Mouse (Mus musculus) hindlimb bud, embryonic 11.5 days (tissue): ENCODE measurements around the gene Adarb1.
A peak's percentile ranks its signal among the peaks of the same experiment; 100 is the strongest.

ENCODE experiments used
- DNase-seq: peaks from one replicate; pipeline ENCODE4 v3.0.0-alpha.2; 2012; ENCODE audit warnings: low read depth, low spot score; ENCODE audit errors: extremely low spot score

Adarb1 gene

GRCm38 (mm10) chr10:77387558-77387957 is 30.5 kb downstream of the Adarb1 start:
- DNase-seq, result no peak

DNA sequence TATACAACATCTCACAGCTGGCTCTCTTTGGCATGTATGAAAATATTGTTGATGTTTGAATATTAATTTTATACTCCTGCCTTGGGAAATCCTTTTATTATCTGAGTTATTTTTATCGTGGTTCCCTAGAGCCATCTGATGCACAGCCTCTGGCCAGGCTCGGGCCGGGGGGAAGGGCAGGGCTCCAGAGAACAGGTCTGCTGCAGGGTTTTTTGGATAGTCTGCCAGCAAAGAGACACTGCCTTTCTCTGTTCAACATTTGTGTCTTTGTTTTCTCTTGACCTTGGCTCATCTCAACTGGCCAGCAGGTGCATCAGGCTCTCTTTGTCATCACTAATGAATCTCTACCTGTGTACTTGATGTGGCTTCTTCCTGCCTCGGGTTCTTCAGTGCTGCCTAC is 32.3 kb downstream of the Adarb1 start:
- DNase-seq, result no peak

- no peak for DNase-seq
These were observed 35.0 kb downstream of the Adarb1 start for GRCm38 (mm10) chr10:77383045-77383444.

GRCm38 (mm10) chr10:77381191-77381590 is 36.9 kb downstream of the Adarb1 start:
- DNase-seq, result no peak

DNA sequence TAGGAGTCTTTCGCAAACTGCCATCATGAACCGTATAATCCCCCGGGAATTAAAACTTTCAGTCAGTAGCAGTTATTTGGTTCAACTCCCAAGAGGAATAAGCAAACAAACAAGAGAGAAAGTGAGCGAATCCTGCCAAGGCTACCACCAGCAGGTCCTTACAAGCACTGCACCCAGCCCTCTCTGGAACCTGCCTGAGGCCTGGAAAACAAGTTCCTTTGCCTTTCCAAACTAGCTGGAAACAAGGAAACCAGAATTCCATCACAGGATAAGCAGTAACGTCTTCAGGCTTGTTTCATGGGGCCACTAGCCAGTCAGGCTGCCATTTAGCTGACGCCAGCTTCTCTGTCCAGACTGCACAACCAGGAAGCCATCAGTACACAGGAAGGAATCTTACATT is 37.4 kb downstream of the Adarb1 start:
- no peak for DNase-seq

GRCm38 (mm10) chr10:77379199-77379598 is 38.9 kb downstream of the Adarb1 start:
- no peak for DNase-seq

- DNase-seq, result no peak
These were observed 42.0 kb downstream of the Adarb1 start for GRCm38 (mm10) chr10:77376056-77376455.

- DNase-seq, result no peak
These were observed 43.1 kb downstream of the Adarb1 start for GRCm38 (mm10) chr10:77374948-77375347.

GRCm38 (mm10) chr10:77374407-77374806 is 43.7 kb downstream of the Adarb1 start:
- DNase-seq, result no peak

GRCm38 (mm10) chr10:77370129-77370528 is 47.9 kb downstream of the Adarb1 start:
- no peak for DNase-seq

DNA sequence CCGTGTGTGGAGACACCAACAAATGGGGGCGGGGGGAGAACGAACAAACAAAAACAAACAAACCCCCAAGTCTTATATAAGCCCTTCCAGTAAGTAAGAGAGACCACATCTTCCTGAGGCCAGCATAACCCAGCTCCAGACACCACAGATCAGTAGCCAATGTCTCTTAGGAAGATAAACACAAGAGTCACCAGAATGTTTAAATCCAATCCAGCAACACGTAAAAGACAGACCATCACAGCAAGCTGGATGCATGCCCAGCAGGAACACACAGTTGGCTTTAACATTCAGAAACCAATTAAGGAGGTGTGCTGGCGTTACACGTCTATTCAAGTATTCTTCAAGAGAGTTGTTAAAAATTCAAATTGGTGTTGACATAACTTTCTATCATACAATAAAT is 50.1 kb downstream of the Adarb1 start:
- no peak for DNase-seq

GRCm38 (mm10) chr10:77366959-77367358 is 51.1 kb downstream of the Adarb1 start:
- DNase-seq, result no peak

DNA sequence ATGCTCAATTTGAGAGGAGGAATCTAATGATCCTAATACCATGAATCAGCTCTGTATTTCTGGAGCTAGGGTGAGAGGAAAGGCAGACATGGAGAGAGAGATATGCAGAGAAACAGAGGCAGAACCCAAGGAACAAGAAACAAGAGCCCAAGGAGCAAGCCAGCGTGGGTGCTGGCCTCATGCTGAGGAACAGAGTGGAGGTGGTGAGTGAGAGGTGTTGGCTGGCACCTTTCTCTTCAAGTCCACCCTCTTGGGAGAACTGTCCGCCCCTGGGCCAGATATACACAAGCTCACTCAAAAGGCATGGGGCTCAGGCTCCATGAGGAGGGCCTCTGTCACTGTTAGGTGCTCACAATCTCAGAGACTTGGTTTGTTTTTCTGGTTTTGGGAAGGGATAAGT is 52.9 kb downstream of the Adarb1 start:
- DNase-seq, result no peak

DNA sequence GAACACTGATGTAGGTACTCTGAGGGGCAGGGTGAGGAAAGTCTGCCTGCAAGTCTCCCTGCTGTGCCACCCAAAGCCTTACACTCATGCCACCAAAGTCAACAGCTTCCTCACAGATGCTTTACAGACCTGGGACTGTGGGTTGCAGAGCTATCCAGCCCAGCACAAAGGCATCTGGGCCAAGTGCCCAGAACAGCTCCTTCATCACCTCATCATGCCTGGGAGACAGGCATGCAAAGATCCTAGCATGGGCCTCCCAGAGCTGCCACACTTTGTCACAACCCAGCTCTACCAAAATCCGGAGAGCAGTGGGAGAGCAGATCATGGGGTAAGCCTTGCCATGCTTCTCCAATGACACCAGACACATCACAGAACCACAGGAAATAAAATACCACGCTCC is 57.6 kb downstream of the Adarb1 start:
- no peak for DNase-seq

- no peak for DNase-seq
These were observed 60.1 kb downstream of the Adarb1 start for GRCm38 (mm10) chr10:77357957-77358356.

GRCm38 (mm10) chr10:77353031-77353745 is 64.9 kb downstream of the Adarb1 start:
- DNase-seq, result peak; percentile 39

DNA sequence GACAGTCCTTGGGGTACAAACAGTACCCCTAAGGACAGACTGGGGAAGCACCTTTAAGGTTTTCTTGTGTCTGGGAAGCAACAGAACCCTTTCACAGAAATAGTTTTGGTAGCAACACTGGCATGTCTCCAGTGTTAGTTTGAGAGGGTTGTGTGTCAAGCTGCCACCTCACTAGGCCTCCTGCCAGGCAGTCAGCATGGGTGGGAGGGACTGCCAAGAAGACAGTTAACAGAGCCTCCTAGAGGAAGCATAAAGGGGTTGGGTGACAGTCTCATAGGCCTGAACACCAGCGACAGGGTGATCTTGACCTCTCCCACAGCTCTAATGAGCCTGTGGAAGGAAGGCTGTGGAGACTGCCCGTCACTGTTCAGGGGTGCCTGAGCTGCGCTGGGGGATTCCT is 75.2 kb downstream of the Adarb1 start:
- DNase-seq, result no peak

DNA sequence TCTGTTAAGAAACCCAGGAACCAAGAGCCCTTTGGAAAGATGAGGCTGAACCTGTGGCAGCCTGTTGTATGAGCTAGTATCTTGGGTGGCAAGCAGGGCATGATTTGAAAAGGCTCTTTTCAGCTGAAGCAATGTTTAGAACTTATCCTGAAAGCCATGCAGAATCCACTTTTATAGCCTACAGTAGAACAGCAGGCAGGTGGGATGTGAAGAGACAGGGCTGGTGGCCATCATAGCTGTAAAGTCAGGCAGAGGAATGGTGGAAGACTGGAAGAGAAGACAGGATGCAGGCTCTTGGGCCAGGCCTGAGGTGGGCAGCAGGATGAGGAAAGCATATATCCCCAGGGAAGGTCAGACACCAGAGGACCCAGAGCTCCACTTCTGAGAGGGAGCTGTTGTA is 76.4 kb downstream of the Adarb1 start:
- DNase-seq, result no peak

DNA sequence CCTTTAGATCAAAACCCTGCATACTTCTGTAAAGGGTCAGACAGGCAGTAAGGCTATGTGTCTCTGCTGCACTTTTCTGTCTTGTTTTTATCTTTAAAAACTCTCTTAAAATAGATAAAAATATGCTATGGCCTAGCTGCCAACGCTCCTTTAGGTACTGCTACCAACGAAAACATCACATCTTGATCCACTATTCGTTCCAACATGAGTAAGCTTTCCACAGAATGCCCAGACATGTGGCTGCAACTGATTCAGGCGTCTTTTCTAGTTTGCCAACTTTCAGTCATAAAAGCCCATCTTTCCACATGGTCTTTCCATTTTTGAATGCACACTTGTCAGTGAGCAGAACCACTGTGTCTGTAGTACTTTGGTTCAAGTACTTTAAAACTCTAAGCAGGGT is 77.0 kb downstream of the Adarb1 start:
- DNase-seq, result no peak

DNA sequence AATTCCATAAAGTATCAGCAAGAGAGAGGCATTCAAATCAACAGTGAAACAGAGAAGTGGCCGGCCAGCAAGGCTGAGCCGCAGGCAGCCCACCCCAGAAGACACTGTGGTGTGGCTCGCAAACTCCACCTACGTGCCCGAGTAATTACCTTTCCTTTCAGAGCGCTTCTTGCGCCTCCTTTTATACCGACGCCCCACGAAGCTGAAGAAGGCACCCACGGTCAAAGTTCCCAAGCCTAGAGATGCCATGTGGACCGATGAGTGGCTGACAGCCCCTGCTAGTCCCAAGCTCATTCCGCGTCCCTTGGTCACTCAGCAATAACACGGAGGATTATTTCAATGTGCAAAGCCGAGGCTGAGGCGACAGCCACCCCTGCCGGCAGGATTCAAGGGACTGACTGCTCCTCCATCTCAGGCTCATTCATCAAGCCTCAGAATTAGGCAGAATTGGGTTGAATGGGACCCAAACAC is 78.2 kb downstream of the Adarb1 start:
- DNase-seq, result no peak

DNA sequence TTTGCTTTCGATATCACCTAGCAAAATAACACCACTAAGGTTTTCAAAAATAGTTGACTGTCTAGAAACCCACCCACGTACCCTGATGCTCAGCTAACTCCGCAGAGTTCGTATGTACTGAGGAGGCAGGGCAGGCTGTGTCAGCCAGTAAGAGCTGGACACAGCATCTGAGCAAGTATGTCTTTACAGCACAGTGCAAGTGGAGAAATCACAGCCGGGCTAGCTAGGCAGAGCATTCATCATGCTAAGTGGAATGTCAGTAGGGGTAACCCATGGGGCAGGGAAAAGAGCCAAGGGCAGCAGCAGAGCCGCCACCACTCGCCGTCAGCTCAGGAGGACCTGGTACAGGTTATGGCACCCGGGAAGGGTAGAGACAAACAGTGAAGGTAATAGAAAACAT is 84.6 kb downstream of the Adarb1 start:
- no peak for DNase-seq

GRCm38 (mm10) chr10:77329446-77330094 is 88.5 kb downstream of the Adarb1 start:
- no peak for DNase-seq

DNA sequence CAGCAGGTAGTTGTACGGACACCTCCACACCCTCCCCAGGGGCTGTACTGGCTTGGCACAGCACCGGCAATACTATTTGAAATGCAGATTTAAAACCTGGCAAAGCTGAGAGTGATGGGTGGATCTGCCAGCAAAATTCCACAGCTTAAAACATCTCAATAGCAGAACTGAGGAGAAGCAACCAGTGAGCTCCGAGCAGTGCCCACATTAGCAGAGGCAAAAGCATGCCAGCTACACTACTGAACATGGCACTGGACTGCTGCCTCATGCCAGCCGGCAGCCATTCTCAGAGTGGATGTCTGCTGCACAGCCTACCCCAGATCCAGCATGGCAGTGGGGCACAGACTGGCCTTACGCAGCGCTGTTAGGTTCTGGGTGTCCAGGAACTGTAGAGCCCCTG is 93.4 kb downstream of the Adarb1 start:
- no peak for DNase-seq
